Mouse (Mus musculus) hindbrain, embryonic 13.5 days (tissue): ENCODE measurements around the gene Wbp1l. TPM values are rescaled to one million over a fixed set of nuclear protein-coding genes. Genes with fewer than 3 reads are reported as not detected.
A peak's percentile ranks its signal among the peaks of the same experiment; 100 is the strongest.

Experiments
- ATAC-seq: fragments of 200-750 bp; cut with Nextera tagmentation; 2 replicates; pipeline ENCODE4 v1.8.0; 2017; ENCODE audit warnings: moderate TSS enrichment; ENCODE audit not compliant: low FRiP score
- H3K27ac ChIP-seq: fragments of 300-500 bp; sonication (generic); 2 replicates; pipeline ENCODE4 v1.5.1; 2015; ENCODE audit warnings: inconsistent platforms, mild to moderate bottlenecking, moderate library complexity
- H3K27me3 ChIP-seq: fragments of 300-500 bp; sonication (generic); 2 replicates; pipeline ENCODE4 v1.6.1; 2015; ENCODE audit warnings: mild to moderate bottlenecking, inconsistent platforms
- H3K36me3 ChIP-seq: fragments of 300-500 bp; sonication (generic); 2 replicates; pipeline ENCODE4 v1.6.1; 2015; ENCODE audit warnings: mild to moderate bottlenecking, inconsistent platforms
- H3K4me1 ChIP-seq: fragments of 300-500 bp; sonication (generic); replicated peaks from 2 replicates; pipeline ENCODE4 v1.6.1; 2015; ENCODE audit warnings: inconsistent platforms
- H3K4me2 ChIP-seq: fragments of 300-500 bp; sonication (generic); 2 replicates; pipeline ENCODE4 v1.6.1; 2015; ENCODE audit warnings: inconsistent platforms, mild to moderate bottlenecking, moderate library complexity
- H3K4me3 ChIP-seq: fragments of 300-500 bp; sonication (generic); 2 replicates; pipeline ENCODE4 v1.5.1; 2015; ENCODE audit warnings: mild to moderate bottlenecking, inconsistent platforms
- H3K9ac ChIP-seq: fragments of 300-500 bp; sonication (generic); 2 replicates; pipeline ENCODE4 v1.6.1; 2015; ENCODE audit warnings: mild to moderate bottlenecking, inconsistent platforms
- H3K9me3 ChIP-seq: fragments of 300-500 bp; sonication (generic); 2 replicates; pipeline ENCODE4 v1.6.1; 2016; ENCODE audit warnings: inconsistent platforms
- WGBS: fragments of 180-500 bp; shearing (Covaris S2); methylation state at CpG from one replicate; pipeline ENCODE4 v1.1.7; 2015; 5-methylcytosine and 5-hydroxymethylcytosine counted together
- polyA plus RNA-seq: library from polyadenylated mRNA; unstranded; fragments of >200 nt; fragmentation: Nextera tagmentation; extraction: Ambion mirVana; gene quantifications from 2 replicates; pipeline ENCODE4 v1.2.1, GENCODE M21; 2015

The Wbp1l gene
- polyA plus RNA-seq, 1 experiment from 2014 or later: 42.2 TPM

- Histone ChIP-seq H3K4me1 (no peaks in the 10 kb centered on the region; the same call in 1 of the 2 replicates), H3K9me3 (no peaks in the 10 kb centered on the region), H3K9ac (no peak overlapping the region), H3K4me2 (no peak overlapping the region), H3K4me3 (no peak overlapping the region), H3K27me3 (no peaks in the 10 kb centered on the region), H3K36me3 (peaks cover 62% of the 10 kb centered on the region), H3K27ac (no peak overlapping the region)
- 93% methylated on average over 21 of the region's 21 CpGs for WGBS
- ATAC-seq: no peak
Measured at GRCm38 (mm10) chr19:46656151-46656840, 57.4 kb downstream of the Wbp1l start.

- Histone ChIP-seq H3K4me2 (no peak overlapping the region), H3K9me3 (no peaks in the 10 kb centered on the region), H3K4me1 (no peaks in the 10 kb centered on the region; the same call in 1 of the 2 replicates), H3K9ac (no peak overlapping the region), H3K4me3 (no peak overlapping the region), H3K36me3 (peaks cover 54% of the 10 kb centered on the region), H3K27me3 (no peaks in the 10 kb centered on the region), H3K27ac (no peak overlapping the region)
- 94% methylated on average over 3 of the region's 3 CpGs for WGBS
- ATAC-seq: no peak
Measured at GRCm38 (mm10) chr19:46657339-46658020, 58.6 kb downstream of the Wbp1l start.

GRCm38 (mm10) chr19:46658348-46658747 is 59.5 kb downstream of the Wbp1l start:
- H3K9ac ChIP-seq: no peak overlapping the region
- no peak overlapping the region for H3K27ac ChIP-seq
- H3K4me3 ChIP-seq: no peak overlapping the region
- no peaks in the 10 kb centered on the region for H3K9me3 ChIP-seq
- H3K36me3 ChIP-seq: peaks cover 47% of the 10 kb centered on the region
- H3K27me3 ChIP-seq: no peaks in the 10 kb centered on the region
- no peak for ATAC-seq
- H3K4me1 ChIP-seq: no peaks in the 10 kb centered on the region; the same call in 1 of the 2 replicates
- no peak overlapping the region for H3K4me2 ChIP-seq
- WGBS: 94% methylated on average over 7 of the region's 7 CpGs

- H3K36me3 ChIP-seq: peaks cover 42% of the 10 kb centered on the region
- H3K27me3 ChIP-seq: no peaks in the 10 kb centered on the region
- no peak overlapping the region for H3K4me2 ChIP-seq
- 88% methylated on average over 9 of the region's 9 CpGs for WGBS
- H3K4me3 ChIP-seq: no peak overlapping the region
- no peak overlapping the region for H3K9ac ChIP-seq
- no peaks in the 10 kb centered on the region for H3K9me3 ChIP-seq
- no peaks in the 10 kb centered on the region; the same call in 1 of the 2 replicates for H3K4me1 ChIP-seq
- H3K27ac ChIP-seq: no peak overlapping the region
- no peak for ATAC-seq
Measured at GRCm38 (mm10) chr19:46658851-46659250, 60.0 kb downstream of the Wbp1l start.

DNA sequence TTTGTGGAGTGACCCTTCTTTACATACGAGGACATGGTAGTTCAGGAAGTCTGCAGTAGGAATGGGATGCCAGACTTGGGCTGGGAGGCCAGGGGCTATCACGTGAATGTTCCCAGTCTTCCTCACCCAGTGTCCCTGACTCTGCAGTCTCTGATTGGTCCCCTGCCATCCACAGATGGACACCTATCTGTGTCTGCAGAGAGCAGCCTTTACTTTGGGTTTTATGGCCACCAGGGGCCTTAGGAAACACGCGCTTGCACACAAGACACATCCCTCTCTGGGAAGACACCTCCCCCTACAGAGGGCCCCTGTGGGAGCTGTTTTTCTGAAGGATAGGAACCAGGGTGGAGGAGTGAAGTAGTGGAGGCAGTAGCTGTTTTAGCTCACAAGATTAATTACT is 62.6 kb downstream of the Wbp1l start:
- Histone ChIP-seq H3K9me3 (no peaks in the 10 kb centered on the region), H3K36me3 (peaks cover 16% of the 10 kb centered on the region), H3K4me2 (no peak overlapping the region), H3K27ac (no peak overlapping the region), H3K4me3 (no peak overlapping the region), H3K9ac (no peak overlapping the region), H3K4me1 (peaks cover 5% of the 10 kb centered on the region), H3K27me3 (no peaks in the 10 kb centered on the region)
- 73% methylated on average over 4 of the region's 4 CpGs for WGBS
- ATAC-seq: no peak

DNA sequence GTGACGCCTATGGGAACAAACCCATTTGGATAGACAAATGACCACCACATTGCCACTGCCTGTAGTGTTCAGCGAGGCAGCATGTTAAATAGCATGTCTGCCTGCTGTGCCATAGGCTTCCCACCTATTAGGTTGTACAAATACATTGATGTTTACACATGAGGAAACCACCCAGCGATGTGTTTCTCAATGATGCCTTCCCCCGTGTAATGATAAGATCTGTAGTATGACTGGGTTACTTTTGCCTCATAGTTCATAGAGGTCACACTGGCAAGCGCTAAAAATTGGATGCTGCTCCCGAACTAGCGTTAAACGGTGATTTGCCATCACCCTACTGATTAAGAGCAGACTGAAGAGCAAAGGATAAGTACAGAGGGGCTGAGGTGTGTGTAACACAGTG is 63.3 kb downstream of the Wbp1l start:
- WGBS: 81% methylated on average over 8 of the region's 8 CpGs
- H3K27ac ChIP-seq: no peak overlapping the region
- no peak overlapping the region for H3K4me3 ChIP-seq
- no peak overlapping the region for H3K4me2 ChIP-seq
- ATAC-seq: no peak
- peaks cover 9% of the 10 kb centered on the region for H3K36me3 ChIP-seq
- peaks cover 5% of the 10 kb centered on the region for H3K4me1 ChIP-seq
- no peak overlapping the region for H3K9ac ChIP-seq
- H3K9me3 ChIP-seq: no peaks in the 10 kb centered on the region
- no peaks in the 10 kb centered on the region for H3K27me3 ChIP-seq

GRCm38 (mm10) chr19:46662784-46663183 is 63.9 kb downstream of the Wbp1l start:
- ATAC-seq: no peak
- no peak overlapping the region for H3K27ac ChIP-seq
- no peaks in the 10 kb centered on the region for H3K27me3 ChIP-seq
- peaks cover 5% of the 10 kb centered on the region for H3K4me1 ChIP-seq
- peaks cover 4% of the 10 kb centered on the region; the same call in 1 of the 2 replicates for H3K36me3 ChIP-seq
- H3K9me3 ChIP-seq: no peaks in the 10 kb centered on the region
- H3K4me2 ChIP-seq: no peak overlapping the region
- WGBS: 77% methylated on average over 6 of the region's 6 CpGs
- H3K9ac ChIP-seq: no peak overlapping the region
- no peak overlapping the region for H3K4me3 ChIP-seq

GRCm38 (mm10) chr19:46665474-46665873 is 66.6 kb downstream of the Wbp1l start:
- H3K9ac ChIP-seq: no peak overlapping the region
- H3K9me3 ChIP-seq: no peaks in the 10 kb centered on the region
- no peak overlapping the region for H3K4me2 ChIP-seq
- H3K4me3 ChIP-seq: no peak overlapping the region
- ATAC-seq: no peak
- H3K27me3 ChIP-seq: no peaks in the 10 kb centered on the region
- WGBS: 56% methylated on average over 7 of the region's 7 CpGs
- no peaks in the 10 kb centered on the region for H3K36me3 ChIP-seq
- H3K4me1 ChIP-seq: peaks cover 5% of the 10 kb centered on the region
- H3K27ac ChIP-seq: no peak overlapping the region

DNA sequence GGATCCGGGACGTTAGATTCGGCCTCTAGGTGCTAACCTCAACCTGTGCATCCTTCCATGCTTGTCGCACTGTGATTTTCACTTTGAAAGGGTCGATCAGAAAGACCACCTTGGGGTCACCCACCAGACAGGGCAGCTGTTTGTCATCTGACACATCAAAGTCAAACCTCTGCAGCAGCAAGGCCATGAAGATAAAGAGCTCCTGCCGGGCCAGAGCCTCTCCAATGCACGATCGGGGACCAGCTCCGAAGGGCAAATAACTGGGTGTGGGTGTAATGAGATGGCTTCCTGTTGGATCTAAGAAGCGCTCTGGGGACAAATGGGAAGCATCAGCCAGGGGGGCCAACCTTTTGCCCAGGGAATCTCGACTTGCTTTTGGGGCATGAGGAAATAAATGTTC is 68.4 kb downstream of the Wbp1l start:
- Histone ChIP-seq H3K4me2 (no peak overlapping the region), H3K27me3 (0 out of 2 replicates have a peak, but pooled peaks cover 3% of the 10 kb centered on the region), H3K4me1 (peaks cover 5% of the 10 kb centered on the region), H3K9ac (no peak overlapping the region; the same call in 1 of the 2 replicates), H3K9me3 (no peaks in the 10 kb centered on the region), H3K4me3 (no peak overlapping the region), H3K36me3 (no peaks in the 10 kb centered on the region), H3K27ac (no peak overlapping the region)
- ATAC-seq: no peak
- 73% methylated on average over 11 of the region's 11 CpGs for WGBS

- Histone ChIP-seq H3K27ac (no peak overlapping the region), H3K4me1 (peaks cover 5% of the 10 kb centered on the region), H3K36me3 (no peaks in the 10 kb centered on the region), H3K4me3 (no peak overlapping the region), H3K9ac (no peak overlapping the region), H3K9me3 (no peaks in the 10 kb centered on the region), H3K4me2 (no peak overlapping the region), H3K27me3 (0 out of 2 replicates have a peak, but pooled peaks cover 3% of the 10 kb centered on the region)
- ATAC-seq: no peak
- 89% methylated on average over 10 of the region's 10 CpGs for WGBS
Measured at GRCm38 (mm10) chr19:46668263-46668662, 69.4 kb downstream of the Wbp1l start.

DNA sequence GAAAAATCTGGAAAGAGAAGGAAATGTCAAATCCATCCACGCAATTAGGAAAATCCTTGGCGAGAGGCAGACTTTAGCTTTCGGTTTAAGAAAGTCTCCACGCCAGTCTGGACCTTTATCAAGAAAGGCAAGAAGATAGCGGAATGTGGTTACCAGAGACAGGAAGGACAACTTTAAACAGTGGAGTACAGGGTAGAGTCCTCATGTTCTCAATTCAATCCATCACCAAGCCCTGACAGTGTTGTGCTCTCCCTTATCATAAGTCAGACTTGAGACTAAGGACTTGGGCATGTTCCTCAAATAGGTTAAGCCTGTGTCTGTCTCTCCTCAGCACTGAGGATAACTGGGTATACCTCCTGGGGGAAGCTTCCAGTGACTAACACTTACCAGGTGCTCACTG is 70.9 kb downstream of the Wbp1l start:
- Histone ChIP-seq H3K4me1 (peaks cover 5% of the 10 kb centered on the region), H3K27me3 (0 out of 2 replicates have a peak, but pooled peaks cover 3% of the 10 kb centered on the region), H3K9ac (no peak overlapping the region), H3K36me3 (no peaks in the 10 kb centered on the region), H3K4me2 (no peak overlapping the region), H3K9me3 (no peaks in the 10 kb centered on the region), H3K4me3 (no peak overlapping the region), H3K27ac (no peak overlapping the region)
- 91% methylated on average over 5 of the region's 5 CpGs for WGBS
- no peak for ATAC-seq

GRCm38 (mm10) chr19:46670691-46671090 is 71.8 kb downstream of the Wbp1l start:
- Histone ChIP-seq H3K4me3 (no peak overlapping the region), H3K27me3 (0 out of 2 replicates have a peak, but pooled peaks cover 3% of the 10 kb centered on the region), H3K4me1 (no peaks in the 10 kb centered on the region), H3K36me3 (no peaks in the 10 kb centered on the region), H3K9me3 (no peaks in the 10 kb centered on the region), H3K9ac (no peak overlapping the region), H3K27ac (no peak overlapping the region), H3K4me2 (no peak overlapping the region)
- 27% methylated on average over 13 of the region's 13 CpGs for WGBS
- ATAC-seq: peak; percentile 82; the same call in 1 of the 2 replicates
